Mouse (Mus musculus) intestine, embryonic 15.5 days (tissue): ENCODE results near the gene Mfsd10. TPM values are rescaled to one million over a fixed set of nuclear protein-coding genes. Genes with fewer than 3 reads are reported as not detected.

Experiments
- ATAC-seq: fragments of 200-750 bp; cut with Nextera tagmentation; 2 replicates; pipeline ENCODE4 v1.8.0; 2017; ENCODE audit warnings: moderate TSS enrichment, moderate library complexity
- H3K27ac ChIP-seq: fragments of 300-500 bp; sonication (generic); 2 replicates; pipeline ENCODE4 v1.5.1; 2015; ENCODE audit warnings: mild to moderate bottlenecking, inconsistent platforms
- H3K27me3 ChIP-seq: fragments of 300-500 bp; sonication (generic); replicated peaks from 2 replicates; pipeline ENCODE4 v1.6.1; 2015; ENCODE audit warnings: inconsistent platforms
- H3K36me3 ChIP-seq: fragments of 300-500 bp; sonication (generic); 2 replicates; pipeline ENCODE4 v1.6.1; 2015; ENCODE audit warnings: inconsistent platforms
- H3K4me1 ChIP-seq: fragments of 300-500 bp; sonication (generic); replicated peaks from 2 replicates; pipeline ENCODE4 v1.6.1; 2015; ENCODE audit warnings: inconsistent platforms
- H3K4me2 ChIP-seq: fragments of 300-500 bp; sonication (generic); replicated peaks from 2 replicates; pipeline ENCODE4 v1.6.1; 2015; ENCODE audit warnings: mild to moderate bottlenecking, inconsistent platforms
- H3K4me3 ChIP-seq: fragments of 300-500 bp; sonication (generic); replicated peaks from 2 replicates; pipeline ENCODE4 v1.5.1; 2015; ENCODE audit warnings: inconsistent platforms
- H3K9ac ChIP-seq: fragments of 300-500 bp; sonication (generic); 2 replicates; pipeline ENCODE4 v1.6.1; 2015; ENCODE audit warnings: inconsistent platforms
- H3K9me3 ChIP-seq: fragments of 300-500 bp; sonication (generic); 2 replicates; pipeline ENCODE4 v1.6.1; 2016; ENCODE audit warnings: inconsistent platforms
- WGBS: fragments of 180-500 bp; shearing (Covaris S2); methylation state at CpG from one replicate; pipeline ENCODE4 v1.1.7; 2015; 5-methylcytosine and 5-hydroxymethylcytosine counted together
- polyA plus RNA-seq: library from polyadenylated mRNA; unstranded; fragments of >200 nt; fragmentation: Nextera tagmentation; extraction: Ambion mirVana; gene quantifications from 2 replicates; pipeline ENCODE4 v1.2.1, GENCODE M21; 2015

Gene Mfsd10
- polyA plus RNA-seq, 1 experiment from 2014 or later, result 108 TPM

GRCm38 (mm10) chr5:34642932-34643331, 5.9 kb upstream of the Mfsd10 start:
- ATAC-seq, result peak; percentile 74
- Histone ChIP-seq H3K27me3 (no peaks in the 10 kb centered on the region), H3K4me1 (no peaks in the 10 kb centered on the region), H3K36me3 (peaks cover 55% of the 10 kb centered on the region), H3K9me3 (no peaks in the 10 kb centered on the region), H3K9ac (no peak overlapping the region), H3K27ac (no peak overlapping the region), H3K4me3 (no peak overlapping the region), H3K4me2 (no peak overlapping the region)
- WGBS, result 69% methylated on average over 5 of the region's 5 CpGs

DNA sequence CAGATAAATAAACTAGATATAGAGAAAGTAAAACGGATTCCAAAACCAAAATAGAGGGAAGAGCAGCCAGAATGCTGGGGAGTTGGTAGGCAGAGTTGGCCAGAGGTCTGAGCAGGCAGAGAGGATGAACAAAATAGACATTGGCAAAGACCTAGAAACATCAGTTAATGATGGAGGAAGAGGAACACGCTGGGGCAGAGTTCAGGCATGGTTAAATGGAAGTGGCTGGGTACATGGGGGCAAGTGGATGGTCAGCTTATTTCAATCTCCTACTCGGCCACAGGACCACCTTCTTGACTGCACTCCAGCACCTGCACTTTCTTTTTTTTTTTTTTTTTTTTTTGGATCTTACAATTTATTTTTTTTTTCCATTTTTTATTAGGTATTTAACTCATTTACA, 5.0 kb upstream of the Mfsd10 start:
- no peak overlapping the region for H3K4me3 ChIP-seq
- H3K27ac ChIP-seq, result no peak overlapping the region
- H3K9ac ChIP-seq, result no peak overlapping the region
- H3K4me1 ChIP-seq, result 0 out of 2 replicates have a peak, but pooled peaks cover 3% of the 10 kb centered on the region
- no peak for ATAC-seq
- no peak overlapping the region for H3K4me2 ChIP-seq
- 90% methylated on average over 3 of the region's 3 CpGs for WGBS
- H3K27me3 ChIP-seq, result no peaks in the 10 kb centered on the region
- H3K36me3 ChIP-seq, result peaks cover 49% of the 10 kb centered on the region
- no peaks in the 10 kb centered on the region for H3K9me3 ChIP-seq

- peak overlapping the region; percentile 95; the same call in 1 of the 2 replicates for H3K4me2 ChIP-seq
- H3K9ac ChIP-seq, result peak overlapping the region; percentile 80; the same call in 1 of the 2 replicates
- H3K36me3 ChIP-seq, result peaks cover 41% of the 10 kb centered on the region
- no peak overlapping the region for H3K27ac ChIP-seq
- H3K4me3 ChIP-seq, result no peak overlapping the region
- no peak for ATAC-seq
- WGBS, result 83% methylated on average over 7 of the region's 7 CpGs
- no peaks in the 10 kb centered on the region for H3K27me3 ChIP-seq
- peaks cover 13% of the 10 kb centered on the region for H3K4me1 ChIP-seq
- no peaks in the 10 kb centered on the region for H3K9me3 ChIP-seq
Observed at GRCm38 (mm10) chr5:34637591-34638156, 662 bp upstream of the Mfsd10 start.

GRCm38 (mm10) chr5:34635665-34636192, 1.3 kb downstream of the Mfsd10 start:
- Histone ChIP-seq H3K4me1 (peaks cover 13% of the 10 kb centered on the region), H3K27me3 (no peaks in the 10 kb centered on the region), H3K27ac (peak overlapping the region; percentile 91; the same call in 1 of the 2 replicates), H3K4me3 (peak overlapping the region; percentile 69), H3K9me3 (no peaks in the 10 kb centered on the region), H3K4me2 (peak overlapping the region; percentile 95), H3K9ac (peak overlapping the region; percentile 80), H3K36me3 (peaks cover 47% of the 10 kb centered on the region)
- ATAC-seq, result no peak
- 62% methylated on average over 10 of the region's 10 CpGs for WGBS

DNA sequence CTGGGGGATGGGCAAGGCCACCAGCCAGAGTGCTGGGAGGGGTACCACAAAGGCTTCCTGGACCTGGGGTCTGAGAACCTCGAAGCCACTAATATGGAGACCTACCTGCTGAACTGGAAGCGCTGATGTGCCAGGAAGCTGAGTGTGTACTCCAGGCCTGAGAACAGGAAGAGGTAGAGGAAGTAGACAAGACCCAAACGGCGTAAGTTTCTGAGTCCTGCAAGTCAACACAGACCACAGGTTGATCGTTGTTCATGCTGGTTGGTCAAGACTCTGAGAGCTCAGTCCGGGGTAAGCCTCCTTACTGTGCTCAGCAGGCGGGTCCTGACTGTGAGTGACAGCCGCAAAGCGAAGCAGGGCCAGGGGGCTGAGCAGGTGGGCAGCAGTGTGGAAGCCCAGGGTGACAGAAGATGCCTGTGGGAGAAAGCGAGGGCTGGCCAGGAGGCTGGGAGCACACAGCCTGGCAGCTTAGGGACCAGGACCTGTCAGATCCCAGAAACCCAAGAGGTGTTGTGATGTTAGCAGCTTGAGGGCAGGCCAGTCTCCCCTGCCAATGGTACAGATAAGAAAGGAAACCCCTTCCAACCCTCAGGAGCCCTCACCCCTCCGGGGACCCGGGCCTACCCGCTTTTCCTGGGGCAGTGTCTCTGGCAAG, 2.1 kb downstream of the Mfsd10 start:
- ATAC-seq, result no peak
- no peaks in the 10 kb centered on the region for H3K27me3 ChIP-seq
- 90% methylated on average over 13 of the region's 13 CpGs for WGBS
- peaks cover 46% of the 10 kb centered on the region for H3K36me3 ChIP-seq
- no peak overlapping the region for H3K4me2 ChIP-seq
- no peak overlapping the region for H3K27ac ChIP-seq
- H3K4me3 ChIP-seq, result no peak overlapping the region
- H3K4me1 ChIP-seq, result peaks cover 13% of the 10 kb centered on the region
- no peaks in the 10 kb centered on the region for H3K9me3 ChIP-seq
- no peak overlapping the region for H3K9ac ChIP-seq

DNA sequence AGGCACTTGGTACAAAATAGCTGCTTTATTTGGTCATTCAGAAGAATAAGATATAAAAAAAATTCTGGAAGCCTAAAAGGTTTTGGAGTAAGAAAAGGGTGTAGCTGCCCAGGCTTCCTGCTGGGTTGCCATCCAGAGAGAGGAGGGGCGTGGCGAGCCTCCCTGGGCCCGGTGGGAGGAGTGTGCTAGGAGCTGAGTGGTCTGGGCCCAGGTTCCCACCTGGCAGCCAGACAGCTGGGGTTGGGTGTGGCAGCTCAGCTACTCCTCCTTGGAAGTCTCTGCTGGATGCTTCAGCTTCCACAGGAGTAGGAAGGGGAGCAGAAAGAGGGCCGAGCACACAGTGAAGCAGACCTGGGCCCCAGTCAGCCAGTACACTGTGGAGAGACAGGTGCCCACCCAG, 3.4 kb downstream of the Mfsd10 start:
- no peak for ATAC-seq

GRCm38 (mm10) chr5:34632996-34633395, 4.0 kb downstream of the Mfsd10 start:
- Histone ChIP-seq H3K4me2 (no peak overlapping the region), H3K27me3 (no peaks in the 10 kb centered on the region), H3K9me3 (no peaks in the 10 kb centered on the region), H3K4me3 (no peak overlapping the region), H3K27ac (no peak overlapping the region), H3K4me1 (peaks cover 13% of the 10 kb centered on the region), H3K36me3 (peaks cover 46% of the 10 kb centered on the region), H3K9ac (no peak overlapping the region)
- WGBS, result 95% methylated on average over 2 of the region's 2 CpGs
- ATAC-seq, result no peak

More for the DNA sequence above, 3.4 kb downstream of the Mfsd10 start:
- H3K9ac ChIP-seq, result no peak overlapping the region
- no peak overlapping the region for H3K4me2 ChIP-seq
- H3K4me3 ChIP-seq, result no peak overlapping the region
- WGBS, result 58% methylated on average over 4 of the region's 4 CpGs
- H3K36me3 ChIP-seq, result peaks cover 39% of the 10 kb centered on the region
- H3K4me1 ChIP-seq, result peaks cover 13% of the 10 kb centered on the region
- no peaks in the 10 kb centered on the region for H3K27me3 ChIP-seq
- H3K27ac ChIP-seq, result no peak overlapping the region
- H3K9me3 ChIP-seq, result no peaks in the 10 kb centered on the region

GRCm38 (mm10) chr5:34609966-34610365, 27.0 kb downstream of the Mfsd10 start:
- no peaks in the 10 kb centered on the region for H3K9me3 ChIP-seq
- H3K4me2 ChIP-seq, result no peak overlapping the region
- H3K4me3 ChIP-seq, result no peak overlapping the region
- no peak for ATAC-seq
- no peaks in the 10 kb centered on the region for H3K27me3 ChIP-seq
- H3K4me1 ChIP-seq, result no peaks in the 10 kb centered on the region
- 87% methylated on average over 4 of the region's 4 CpGs for WGBS
- peaks cover 33% of the 10 kb centered on the region for H3K36me3 ChIP-seq
- no peak overlapping the region for H3K27ac ChIP-seq
- H3K9ac ChIP-seq, result no peak overlapping the region

DNA sequence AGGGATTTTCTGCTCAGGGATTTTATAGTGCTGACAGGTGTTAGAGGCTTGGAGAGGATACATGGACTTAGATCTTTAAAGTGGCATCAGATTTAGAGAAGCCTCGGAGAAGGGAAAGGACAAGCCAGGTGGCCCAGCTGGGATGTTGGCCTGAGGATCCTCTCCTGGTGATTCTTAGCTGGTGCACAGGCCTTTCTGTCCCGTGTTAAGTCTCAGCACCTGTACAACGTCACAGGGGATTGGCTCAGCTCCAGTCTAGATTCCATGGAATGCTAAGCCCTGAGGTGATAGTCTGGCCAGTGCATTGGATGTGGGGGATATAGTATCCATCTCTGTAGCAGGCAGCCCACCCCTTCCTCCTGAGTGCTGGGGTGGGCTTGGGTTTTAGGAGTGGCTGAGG, 28.8 kb downstream of the Mfsd10 start:
- Histone ChIP-seq H3K27me3 (no peaks in the 10 kb centered on the region), H3K36me3 (peaks cover 29% of the 10 kb centered on the region), H3K27ac (no peak overlapping the region), H3K9me3 (no peaks in the 10 kb centered on the region), H3K9ac (no peak overlapping the region), H3K4me1 (no peaks in the 10 kb centered on the region), H3K4me3 (no peak overlapping the region), H3K4me2 (no peak overlapping the region)
- 63% methylated on average over 3 of the region's 3 CpGs for WGBS
- ATAC-seq, result no peak

DNA sequence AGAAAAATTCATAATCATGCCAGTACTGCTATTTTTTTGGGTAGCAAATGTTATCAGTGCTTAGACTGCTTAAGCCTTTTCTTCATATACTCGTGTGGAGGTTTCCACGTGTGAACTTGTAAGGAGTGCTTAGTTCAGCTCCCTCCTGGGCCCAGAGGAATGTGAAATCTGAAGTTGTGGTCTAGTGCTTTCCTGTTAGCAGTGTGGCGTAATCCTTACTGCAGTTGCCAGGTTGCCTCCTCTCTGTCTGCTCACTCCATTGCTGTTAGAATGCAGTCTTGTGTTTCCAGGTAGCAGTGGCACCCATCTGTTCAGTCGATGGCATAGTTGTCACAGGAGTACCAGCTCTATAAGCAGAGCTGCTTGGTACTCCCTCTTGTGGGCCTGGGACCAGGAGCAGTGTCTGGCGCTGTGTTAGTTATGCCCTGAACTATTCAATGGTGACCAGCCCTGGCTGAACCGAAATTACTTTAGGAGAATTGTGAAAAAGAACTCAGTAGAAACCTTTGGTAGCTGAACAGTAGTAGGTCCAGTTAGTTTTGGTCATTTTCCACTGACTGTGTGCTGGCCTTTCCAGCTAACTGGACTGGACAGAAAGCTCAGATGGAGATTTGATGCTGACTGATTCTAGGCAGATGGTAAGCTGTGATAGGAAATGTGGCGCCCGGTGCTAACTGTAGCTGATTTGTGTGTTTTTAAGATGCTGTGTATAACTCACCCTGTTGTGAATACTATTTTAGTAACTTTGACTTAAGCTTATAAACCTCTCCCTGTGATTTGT, 29.7 kb downstream of the Mfsd10 start:
- no peak overlapping the region for H3K4me2 ChIP-seq
- H3K36me3 ChIP-seq, result peaks cover 27% of the 10 kb centered on the region
- no peak overlapping the region for H3K27ac ChIP-seq
- H3K9me3 ChIP-seq, result no peaks in the 10 kb centered on the region
- H3K27me3 ChIP-seq, result no peaks in the 10 kb centered on the region
- 84% methylated on average over 8 of the region's 8 CpGs for WGBS
- no peak overlapping the region for H3K9ac ChIP-seq
- ATAC-seq, result no peak
- H3K4me3 ChIP-seq, result no peak overlapping the region
- no peaks in the 10 kb centered on the region for H3K4me1 ChIP-seq

DNA sequence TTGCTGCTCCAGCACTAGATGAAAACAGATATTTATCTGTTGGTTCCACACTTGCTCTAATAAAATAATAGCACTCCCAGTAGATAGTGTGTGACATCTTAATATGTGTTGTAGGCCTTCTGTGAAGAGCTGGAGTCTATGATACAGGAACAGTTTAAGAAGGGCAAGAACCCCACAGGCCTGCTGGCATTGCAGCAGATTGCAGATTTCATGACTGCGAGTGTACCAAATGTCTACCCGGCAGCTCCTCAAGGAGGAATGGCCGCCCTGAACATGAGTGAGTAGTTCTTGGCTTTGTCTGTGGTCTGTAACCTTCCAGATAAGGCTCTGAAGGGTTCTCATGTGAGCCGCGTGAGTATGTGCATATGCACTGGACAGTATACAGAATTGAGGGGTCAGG, 32.4 kb downstream of the Mfsd10 start:
- 93% methylated on average over 5 of the region's 5 CpGs for WGBS
- no peaks in the 10 kb centered on the region for H3K27me3 ChIP-seq
- H3K36me3 ChIP-seq, result peaks cover 20% of the 10 kb centered on the region
- no peak overlapping the region for H3K27ac ChIP-seq
- ATAC-seq, result no peak
- H3K9me3 ChIP-seq, result no peaks in the 10 kb centered on the region
- H3K9ac ChIP-seq, result no peak overlapping the region
- H3K4me2 ChIP-seq, result no peak overlapping the region
- H3K4me1 ChIP-seq, result no peaks in the 10 kb centered on the region
- no peak overlapping the region for H3K4me3 ChIP-seq

GRCm38 (mm10) chr5:34593202-34593727, 43.7 kb downstream of the Mfsd10 start:
- Histone ChIP-seq H3K9me3 (no peaks in the 10 kb centered on the region), H3K4me1 (0 out of 2 replicates have a peak, but pooled peaks cover 6% of the 10 kb centered on the region), H3K27me3 (no peaks in the 10 kb centered on the region), H3K36me3 (no peaks in the 10 kb centered on the region), H3K4me3 (no peak overlapping the region), H3K4me2 (no peak overlapping the region), H3K9ac (no peak overlapping the region), H3K27ac (no peak overlapping the region)
- WGBS, result 95% methylated on average over 9 of the region's 9 CpGs
- no peak for ATAC-seq
